Mouse (Mus musculus) left cerebral cortex, postnatal 4 days (tissue): ENCODE measurements around the gene Ruvbl2. TPM values are rescaled to one million over a fixed set of nuclear protein-coding genes. Genes with fewer than 3 reads are reported as not detected.
"Not testable (repeated sequence)": the region's sequence is repeated elsewhere in the genome, so short reads cannot be mapped to it uniquely, and the experiment has no call there.

Source experiments
- DNase-seq: peaks from one replicate; pipeline ENCODE4 v3.0.0-alpha.2; 2022
- intact Hi-C: fragments of 180-260 bp; cut with DNase I; formaldehyde crosslinking; loops from one replicate; pipeline ENCODE4 v1.15.1; 2025
- total RNA-seq, 2 experiments: library from RNA; stranded (reverse); gene quantifications; 2 replicates each; pipeline ENCODE4 v1.2.3; 2021

The Ruvbl2 gene
- total RNA-seq = 10 to 100 TPM; 54.2 to 60.3 TPM

DNA sequence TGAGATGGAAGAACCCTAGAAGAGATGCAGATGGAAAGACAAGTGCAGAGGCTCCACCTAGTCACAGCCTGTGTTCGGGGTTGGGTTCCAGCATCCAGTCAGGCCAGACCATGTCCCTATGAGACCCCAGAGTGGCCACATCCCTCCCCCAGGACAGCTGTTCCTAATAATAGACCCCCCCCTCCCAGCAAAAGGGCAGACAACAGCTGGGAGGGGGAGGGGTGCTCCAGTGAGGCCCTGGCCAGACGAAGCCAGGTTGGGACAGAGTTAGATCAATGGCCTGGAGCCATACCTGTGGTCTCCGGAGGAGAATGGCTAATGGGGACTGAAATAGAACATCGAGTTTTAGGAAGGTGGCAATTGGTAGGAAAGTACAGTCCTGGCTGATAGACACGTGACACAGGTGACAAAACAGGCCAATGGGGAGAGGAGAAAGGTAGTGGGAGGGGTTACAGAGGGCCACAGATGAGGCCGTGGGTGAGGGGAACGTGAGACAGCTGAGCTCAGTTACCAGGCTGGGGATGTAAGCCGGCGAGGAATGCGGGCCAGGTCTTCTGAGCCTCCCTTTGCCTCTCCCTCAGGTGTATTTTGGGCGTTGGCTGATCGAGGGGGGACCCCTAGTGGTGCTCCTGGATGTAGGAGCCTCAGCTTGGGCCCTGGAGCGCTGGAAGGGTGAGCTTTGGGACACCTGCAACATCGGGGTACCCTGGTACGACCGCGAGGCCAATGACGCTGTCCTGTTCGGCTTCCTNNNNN lies at the start of gene Ruvbl2:
Gene Ruvbl2, minus strand, starts transcription at position 576 of the 756 bp plus-strand sequence.
- intact Hi-C loops = no loop called here
- DNase-seq = no peak

DNA sequence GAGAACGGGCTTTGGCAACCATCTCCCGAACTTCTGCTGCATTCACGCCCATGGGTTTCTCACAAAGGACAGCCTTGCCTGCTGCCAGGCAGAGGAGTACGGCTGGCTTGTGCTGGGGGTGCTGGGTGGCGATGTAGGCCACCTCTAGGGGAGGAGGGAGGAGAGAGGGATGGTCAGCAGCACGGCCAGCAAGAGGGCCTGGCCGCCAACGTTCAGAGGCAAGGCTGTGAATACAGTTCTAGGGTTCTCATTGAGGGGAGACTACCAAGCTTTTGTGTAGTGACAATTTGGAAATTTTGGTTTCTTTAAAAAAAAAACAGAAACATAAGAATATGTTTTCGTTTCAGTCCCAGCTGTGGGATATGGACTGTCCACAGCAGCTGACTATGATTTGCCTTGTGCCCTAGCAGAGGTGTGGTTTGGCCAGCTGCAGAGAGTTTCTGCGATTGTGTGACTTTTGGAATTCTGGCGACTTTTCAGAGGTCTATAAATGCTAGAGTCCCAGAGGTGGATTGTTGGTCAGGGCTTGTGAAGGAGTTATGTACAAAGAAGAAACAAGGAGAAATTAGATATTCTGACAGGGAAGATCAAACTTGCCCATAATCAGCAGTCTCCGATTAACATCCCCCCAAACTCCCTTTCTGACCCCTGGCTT lies 49.0 kb upstream of the Ruvbl2 start, which contains the start of gene Gm45808:
Gene Gm45808, minus strand, starts transcription at position 51 of the 655 bp plus-strand sequence.
- DNase-seq = no peak
- intact Hi-C loops = no loop called here

DNA sequence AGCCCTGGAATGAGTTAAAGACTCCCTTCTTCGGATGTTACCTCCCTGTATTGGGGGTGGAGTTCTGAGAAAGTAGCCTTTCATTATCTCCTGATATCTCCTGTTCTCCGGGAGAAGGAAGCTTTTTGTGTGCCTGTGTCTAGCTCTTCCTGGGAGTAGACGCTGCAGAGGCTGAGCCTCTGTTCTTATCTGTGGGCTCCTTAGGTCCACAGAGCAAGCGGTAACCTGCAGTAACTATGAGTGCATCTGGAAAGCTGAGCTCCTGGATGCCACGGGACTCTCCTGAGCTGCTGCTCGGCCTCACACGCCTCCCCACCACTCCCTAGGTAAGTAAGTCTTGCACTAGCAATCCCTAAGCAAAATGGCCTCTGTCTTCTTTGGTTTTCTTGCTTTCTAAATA lies 48.3 kb upstream of the Ruvbl2 start:
- no peak for DNase-seq
- intact Hi-C loops = no loop called here

DNA sequence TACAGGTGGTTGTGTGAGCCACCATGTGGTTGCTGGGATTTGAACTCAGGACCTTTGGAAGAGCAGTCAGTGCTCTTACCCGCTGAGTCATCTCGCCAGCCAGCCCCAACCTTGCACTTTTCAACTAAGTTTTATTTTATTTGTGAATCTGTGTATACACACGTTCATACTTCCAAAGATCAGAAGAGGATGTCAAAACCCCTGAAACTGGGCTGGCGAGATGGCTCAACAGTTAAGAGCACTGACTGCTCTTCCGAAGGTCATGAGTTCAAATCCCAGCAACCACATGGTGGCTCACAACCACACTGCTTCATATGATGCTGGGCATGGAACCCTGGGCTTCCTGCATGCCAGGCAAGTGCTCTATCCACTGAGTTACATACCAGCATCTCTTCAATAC lies 47.1 kb upstream of the Ruvbl2 start:
- DNase-seq, intact Hi-C loops: not testable (repeated sequence)

DNA sequence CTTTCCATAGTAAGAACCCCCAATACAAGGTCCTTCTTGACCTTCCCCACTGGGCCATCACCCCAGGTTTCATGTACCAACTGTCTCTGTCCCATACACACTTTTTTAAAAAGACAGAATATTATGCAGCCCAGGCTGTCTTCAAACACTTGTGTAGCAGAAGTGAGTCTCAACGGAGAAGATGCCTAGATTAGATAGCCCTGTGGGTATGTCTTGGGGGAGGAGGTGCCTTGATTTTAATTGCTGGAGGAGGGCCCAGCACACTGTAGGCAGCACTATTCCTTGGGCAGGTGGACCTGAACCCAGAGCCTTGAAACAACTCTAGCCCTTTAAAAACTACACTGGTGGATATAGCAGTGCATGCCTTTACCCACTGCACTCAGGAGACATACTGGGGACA lies 44.3 kb upstream of the Ruvbl2 start:
- intact Hi-C loops = no loop called here
- no peak for DNase-seq

DNA sequence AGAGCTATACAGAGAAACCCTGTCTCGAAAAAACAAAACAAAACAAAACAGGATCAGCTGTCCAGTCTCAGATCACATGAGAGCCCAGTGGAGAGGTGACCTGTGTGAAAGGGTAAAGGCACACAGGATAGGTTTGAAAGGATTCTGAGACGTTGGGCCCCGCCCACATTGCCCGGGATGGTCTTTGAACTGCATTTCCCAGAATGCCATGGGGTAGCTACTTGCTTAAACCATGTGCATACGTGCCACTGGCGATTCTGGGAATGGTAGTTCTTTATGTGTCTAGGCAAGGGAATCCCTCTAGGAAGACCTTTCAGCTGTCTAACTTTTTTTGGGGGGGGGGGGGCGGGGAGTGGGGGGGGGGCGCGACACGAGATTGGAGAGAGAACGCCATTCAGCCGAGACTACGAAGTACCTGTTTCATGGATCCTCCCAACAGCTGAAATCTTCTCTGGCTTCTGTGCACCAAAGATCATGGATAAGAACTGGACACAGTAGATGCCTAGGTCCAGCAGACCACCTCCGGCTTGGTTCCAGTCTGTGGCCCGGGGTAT lies 43.6 kb upstream of the Ruvbl2 start, which contains the start of gene Tulp2:
Gene Tulp2, plus strand, starts transcription at position 504 of the 554 bp plus-strand sequence.
- intact Hi-C loops = no loop called here
- peak; percentile 52 for DNase-seq

DNA sequence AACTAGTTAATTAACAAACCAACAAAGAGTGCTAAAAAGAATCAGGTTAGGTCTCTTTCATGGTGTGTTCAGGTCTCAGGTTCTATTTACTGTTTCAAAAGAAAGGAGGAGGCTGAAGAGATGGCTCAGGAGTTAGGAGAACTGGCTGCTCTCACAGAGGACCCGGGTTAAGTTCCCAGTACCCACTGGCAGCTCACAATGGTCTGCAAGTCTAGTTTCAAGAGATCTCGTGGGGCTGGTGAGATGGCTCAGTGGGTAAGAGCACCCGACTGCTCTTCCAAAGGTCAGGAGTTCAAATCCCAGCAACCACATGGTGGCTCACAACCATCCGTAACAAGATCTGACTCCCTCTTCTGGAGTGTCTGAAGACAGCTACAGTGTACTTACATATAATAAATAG lies 42.4 kb upstream of the Ruvbl2 start:
- intact Hi-C loops, DNase-seq: not testable (repeated sequence)

DNA sequence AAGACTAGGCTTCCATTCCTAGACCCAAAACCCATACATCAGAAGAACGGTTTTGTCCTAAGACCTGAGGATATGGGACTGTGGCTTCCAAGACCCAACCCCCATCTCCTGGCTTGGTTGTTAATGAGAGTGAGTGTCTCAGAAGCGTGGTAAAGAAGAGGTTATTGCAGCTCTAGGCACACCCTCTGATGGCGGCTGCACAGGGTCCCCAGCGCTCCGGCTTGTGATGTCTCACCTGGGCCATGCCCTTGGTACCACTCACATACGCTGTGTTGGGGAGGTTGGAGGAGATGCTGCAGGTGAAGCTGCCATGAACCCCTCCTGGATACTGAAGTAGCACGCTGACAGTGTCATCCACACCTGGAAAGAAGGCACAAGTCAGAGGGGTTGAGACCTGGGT lies 40.9 kb upstream of the Ruvbl2 start:
- intact Hi-C loops = loop anchor here (5.0 kb wide), 1 partner anchor 84 kb away; no protein-coding TSS in a partner anchor
- DNase-seq = no peak

DNA sequence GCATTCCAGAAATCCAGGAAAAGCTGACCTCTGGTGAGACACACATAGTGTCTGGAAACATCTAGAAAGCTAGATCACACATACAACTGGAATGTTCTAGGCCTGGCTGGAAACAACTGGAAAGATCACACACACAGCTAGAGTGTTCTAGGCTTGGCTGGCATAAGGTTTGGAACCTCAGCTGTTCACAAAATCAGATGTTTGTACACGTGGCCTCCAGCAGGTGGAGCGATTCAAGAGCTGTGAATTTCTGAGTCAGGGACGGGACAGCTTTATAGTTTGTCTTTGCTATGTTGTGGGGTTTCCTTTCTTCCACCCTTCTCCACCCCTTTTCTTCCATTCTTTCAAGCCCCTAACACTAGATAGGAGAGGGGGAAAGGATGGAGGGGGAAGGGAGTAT lies 39.1 kb upstream of the Ruvbl2 start:
- intact Hi-C loops = loop anchor here (5.0 kb wide), 1 partner anchor 85 kb away; no protein-coding TSS in a partner anchor
- DNase-seq = peak; percentile 62

DNA sequence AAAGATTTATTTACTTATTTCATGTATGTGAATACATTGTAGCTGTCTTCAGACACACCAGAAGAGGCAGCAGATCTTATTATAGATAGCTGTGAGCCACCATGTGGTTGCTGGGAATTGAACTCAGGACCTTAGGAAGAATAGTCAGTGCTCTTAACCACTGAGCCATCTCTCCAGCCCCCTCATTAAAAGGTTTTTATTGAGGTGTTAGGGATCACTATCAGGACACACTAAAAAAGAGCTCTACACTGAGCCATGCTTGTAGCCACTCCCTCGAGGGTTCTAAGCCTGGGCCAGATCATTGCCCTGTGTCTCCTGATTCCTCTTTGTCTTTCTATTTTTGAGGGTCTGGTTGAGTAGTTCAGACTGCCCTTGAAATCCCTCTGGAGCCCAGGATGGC lies 38.6 kb upstream of the Ruvbl2 start:
- intact Hi-C loops = loop anchor here (5.0 kb wide), 1 partner anchor 86 kb away; no protein-coding TSS in a partner anchor
- no peak for DNase-seq

DNA sequence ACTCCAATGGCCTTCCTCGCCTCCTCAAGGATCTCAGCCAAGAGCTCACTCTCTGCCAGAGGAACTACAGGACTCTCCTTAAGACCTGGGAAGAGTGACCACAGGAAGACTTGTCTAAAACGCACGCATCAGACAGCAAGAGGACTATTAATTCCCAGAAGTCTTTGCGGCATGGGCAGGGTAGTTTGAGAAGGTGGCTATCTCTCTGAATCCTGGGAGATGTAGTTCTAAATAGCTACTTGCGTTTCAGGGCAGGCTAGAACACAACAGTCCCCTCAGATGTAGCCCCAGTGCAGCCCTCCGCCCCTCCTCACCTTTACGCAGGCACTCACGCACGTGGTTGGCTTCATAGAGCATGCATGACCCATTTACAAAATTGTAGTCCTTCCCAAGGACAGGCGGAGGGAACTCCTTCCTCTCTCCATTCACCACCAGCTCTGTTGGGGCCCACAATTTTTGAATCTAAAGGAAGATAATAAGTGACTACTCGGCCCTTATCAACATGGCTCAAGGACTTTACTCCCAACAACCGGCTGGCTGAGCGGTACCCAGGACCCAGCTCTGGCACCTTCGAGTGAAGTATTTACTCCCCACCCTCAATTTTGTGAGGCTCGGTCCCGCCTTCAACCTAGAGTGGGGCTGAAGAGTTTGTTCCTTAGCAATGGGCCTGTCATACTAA lies 37.5 kb upstream of the Ruvbl2 start:
- intact Hi-C loops = loop anchor here (5.0 kb wide), 1 partner anchor 87 kb away; no protein-coding TSS in a partner anchor
- no peak for DNase-seq

DNA sequence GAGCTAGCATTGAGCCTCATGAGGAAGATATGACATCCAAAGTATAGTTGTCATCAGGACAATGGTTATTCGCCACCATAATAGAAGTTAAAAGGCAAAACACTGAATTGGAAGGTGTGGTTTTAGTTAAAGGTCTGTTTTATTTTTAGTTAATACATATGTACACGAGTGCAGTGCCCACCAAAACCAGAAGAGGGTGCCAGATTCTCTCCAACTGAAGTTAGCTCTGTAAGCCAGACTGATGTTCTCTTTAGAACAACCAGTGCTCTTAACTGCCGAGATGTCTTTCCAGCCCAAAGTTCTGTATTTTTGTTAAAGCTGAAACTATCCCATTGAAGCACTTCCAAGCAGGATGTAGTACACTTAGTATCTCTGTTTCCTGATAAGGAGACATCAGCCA lies 33.0 kb upstream of the Ruvbl2 start:
- peak; percentile 64 for DNase-seq
- intact Hi-C loops = no loop called here

DNA sequence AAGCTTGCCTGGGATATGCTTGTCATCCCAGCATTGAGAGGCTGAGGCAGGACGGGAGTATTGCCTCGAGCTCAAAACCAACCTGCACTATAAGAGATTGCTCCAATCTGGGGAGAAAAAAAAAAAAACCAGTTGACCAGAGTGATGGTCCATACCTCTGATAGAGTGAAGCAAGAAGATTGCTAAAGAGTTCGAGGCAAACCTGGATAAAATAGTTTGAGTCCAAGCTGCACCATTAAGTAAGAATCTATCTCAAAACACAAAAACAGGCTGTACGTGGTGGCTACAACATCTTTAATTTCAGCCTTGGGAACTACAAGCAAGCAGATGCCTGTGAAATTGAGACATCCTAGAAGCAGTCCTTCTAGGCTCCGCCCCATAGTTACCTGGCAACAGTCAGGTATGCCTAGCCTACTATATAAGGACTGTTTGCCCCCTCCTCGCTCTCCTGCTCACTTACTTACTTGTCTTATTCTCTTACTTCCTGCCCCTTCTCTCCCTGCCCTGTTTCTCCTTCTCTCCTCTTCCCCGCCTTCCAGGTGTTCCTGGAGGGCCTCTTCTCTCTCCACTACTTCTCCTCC lies 29.3 kb upstream of the Ruvbl2 start:
- intact Hi-C loops = no loop called here
- no peak for DNase-seq

DNA sequence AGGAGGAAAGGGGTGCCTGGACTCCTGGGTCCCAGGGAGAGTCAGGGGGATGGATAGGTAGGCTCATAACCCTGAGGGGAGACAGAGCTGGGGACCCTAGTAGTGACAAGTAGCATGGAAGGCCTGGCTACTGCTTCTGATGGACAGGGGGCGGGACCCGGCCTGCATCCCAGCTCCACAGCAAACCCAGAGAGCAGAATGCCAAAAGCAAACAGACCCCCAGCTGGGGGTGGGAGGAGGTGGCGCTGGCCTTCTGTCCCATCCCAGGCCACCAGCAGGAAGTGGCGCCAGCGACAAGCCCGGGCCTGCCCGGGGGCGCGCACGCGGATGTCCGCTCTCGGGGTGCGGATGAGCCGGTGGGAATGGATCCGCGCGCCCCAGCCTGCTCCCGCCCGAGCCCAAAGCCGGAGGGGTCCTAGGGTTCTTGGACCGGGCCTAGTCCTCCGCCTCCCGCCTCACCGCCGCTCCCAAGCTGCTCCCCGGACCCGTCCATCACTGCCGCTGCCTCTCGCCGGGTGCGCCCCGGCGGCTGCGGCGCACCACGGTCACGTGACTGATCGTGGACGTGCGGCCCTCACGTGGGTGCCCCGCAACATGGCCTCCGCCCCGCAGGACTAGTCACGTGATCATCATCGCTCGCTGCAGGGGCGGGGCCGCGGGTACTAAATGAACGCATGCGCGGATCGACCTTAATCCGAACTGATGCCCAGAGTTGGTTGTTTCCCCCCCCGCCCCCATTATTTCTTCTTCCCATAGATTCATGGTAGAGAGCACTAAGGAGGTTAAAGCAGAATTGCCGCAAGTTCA lies 28.6 kb upstream of the Ruvbl2 start, which contains the start of gene Bax:
Gene Bax, minus strand, starts transcription at position 616 of the 807 bp plus-strand sequence.
- intact Hi-C loops = no loop called here
- DNase-seq = peak; percentile 98

DNA sequence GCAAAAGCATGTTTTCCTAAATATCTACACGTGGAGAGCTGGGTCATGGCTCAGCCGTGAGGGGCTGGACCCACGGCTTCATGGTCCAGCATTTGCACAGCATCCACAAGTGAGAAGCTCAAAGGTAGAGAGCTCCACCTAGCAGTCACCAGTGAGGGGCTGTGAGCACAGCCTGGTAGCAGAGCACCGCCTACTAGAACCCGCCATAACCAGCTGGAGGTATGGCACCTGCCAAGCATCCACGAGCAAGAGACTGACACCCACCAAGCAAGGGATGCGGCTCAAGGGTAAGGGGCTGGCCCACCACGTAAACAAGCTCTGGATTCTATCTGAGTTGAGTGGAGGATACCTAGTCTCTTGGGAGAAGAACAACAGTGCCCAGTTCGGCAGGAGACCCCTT lies 27.7 kb upstream of the Ruvbl2 start:
- intact Hi-C loops = no loop called here
- DNase-seq = no peak

DNA sequence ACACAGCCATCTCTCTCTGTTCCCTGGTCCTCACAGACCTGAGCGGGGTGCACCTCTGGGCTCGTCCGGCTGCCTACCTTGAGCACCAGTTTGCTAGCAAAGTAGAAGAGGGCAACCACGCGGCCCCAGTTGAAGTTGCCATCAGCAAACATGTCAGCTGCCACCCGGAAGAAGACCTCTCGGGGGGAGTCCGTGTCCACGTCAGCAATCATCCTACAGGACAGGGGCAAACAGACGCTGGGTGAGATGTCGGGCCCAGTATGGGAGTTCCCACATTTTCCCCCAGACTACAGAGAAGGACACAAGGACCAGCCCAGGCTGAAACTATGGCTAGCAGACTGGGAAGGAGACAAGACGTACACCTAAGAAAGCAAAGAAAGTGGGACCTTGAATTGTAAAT lies 27.2 kb upstream of the Ruvbl2 start:
- intact Hi-C loops = no loop called here
- DNase-seq = no peak

DNA sequence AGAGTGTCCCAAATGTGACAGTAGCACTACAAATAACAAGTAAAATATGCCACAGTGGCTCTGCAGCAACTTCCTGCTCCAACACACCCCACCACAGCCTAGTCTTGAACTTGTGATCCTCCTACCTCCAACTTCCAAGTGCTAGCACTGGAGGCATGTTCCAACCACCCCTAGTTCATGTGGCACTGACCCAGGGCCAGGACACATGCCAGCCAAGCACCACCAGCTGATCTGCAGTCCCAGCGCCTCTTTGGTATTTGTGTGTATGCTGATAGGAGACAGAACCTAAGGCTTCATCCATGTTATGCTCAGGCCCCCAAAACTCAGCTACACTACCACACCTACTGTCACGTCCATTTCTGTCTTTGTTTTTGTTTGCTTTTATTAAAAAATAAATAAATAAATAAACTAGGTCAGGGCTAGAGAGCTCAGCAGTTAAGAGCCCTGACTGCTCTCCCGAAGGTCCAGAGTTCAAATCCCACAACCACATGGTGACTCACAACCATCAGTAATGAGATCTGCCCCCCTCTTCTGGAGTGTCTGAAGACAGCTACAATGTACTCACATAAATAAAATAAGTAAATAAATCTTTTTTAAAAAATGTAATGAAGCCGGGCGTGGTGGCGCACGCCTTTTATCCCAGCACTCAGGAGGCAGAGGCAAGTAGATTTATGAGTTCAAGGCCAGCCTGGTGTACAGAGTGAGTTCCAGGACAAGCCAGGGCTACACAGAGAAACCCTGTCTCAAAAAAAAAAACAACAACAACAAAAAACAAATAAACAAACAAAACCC lies 26.3 kb upstream of the Ruvbl2 start:
- intact Hi-C loops = no loop called here
- no peak for DNase-seq

DNA sequence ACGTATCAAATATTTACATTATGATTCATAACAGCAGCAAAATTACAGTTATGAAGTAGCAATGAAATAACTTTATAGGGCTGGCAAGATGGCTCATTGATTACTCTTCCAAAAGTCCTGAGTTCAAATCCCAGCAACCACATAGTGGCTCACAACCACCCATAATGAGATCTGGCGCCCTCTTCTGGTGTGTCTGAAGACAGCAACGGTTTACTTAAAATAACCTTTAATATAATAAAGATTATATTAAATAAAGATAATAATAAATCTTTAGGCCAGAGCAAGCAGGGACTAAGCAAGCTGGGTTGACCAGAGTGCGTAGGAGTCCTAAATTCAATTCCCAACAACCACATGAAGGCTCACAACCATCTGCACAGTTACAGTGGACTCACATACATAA lies 25.0 kb upstream of the Ruvbl2 start:
- intact Hi-C loops, DNase-seq: not testable (repeated sequence)

DNA sequence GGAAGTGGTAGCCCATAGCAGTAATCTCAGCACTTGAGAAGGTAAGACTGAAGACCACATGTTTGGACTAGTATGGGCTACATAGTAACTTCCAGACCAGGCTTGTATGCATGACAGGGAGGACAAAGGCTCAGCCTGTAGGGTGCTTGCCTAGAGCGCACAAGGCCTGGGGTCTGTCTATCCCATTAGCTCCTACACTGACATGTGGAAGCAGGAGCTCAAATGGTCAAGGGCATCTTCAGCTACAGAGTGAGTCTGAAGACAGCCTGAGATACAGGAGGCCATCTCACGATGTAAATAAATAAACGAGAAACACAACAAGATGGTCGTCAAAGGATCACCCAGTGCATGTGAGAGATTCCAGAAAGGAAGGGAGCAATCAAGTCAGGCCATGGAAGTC lies 24.4 kb upstream of the Ruvbl2 start:
- DNase-seq = no peak
- intact Hi-C loops = no loop called here
